Mouse (Mus musculus): ENCODE measurements around the gene Rtp3. TPM values are rescaled to one million over a fixed set of nuclear protein-coding genes. Genes with fewer than 3 reads are reported as not detected.

Rtp3 gene
- polyA plus RNA-seq, 1 experiment from 2014 or later, result not detected

Other genes with a start within 250 kb of the Rtp3 start
- 1.7 and 3.5 TPM in 2 replicates for gene Myl3, start 248.7 kb downstream of the Rtp3 start, polyA plus RNA-seq (2016; fragmentation: Nextera tagmentation; extraction: Ambion mirVana)
- gene Pth1r, start 243.4 kb downstream of the Rtp3 start, polyA plus RNA-seq (2016; fragmentation: Nextera tagmentation; extraction: Ambion mirVana), result 36.3 and 49.2 TPM in 2 replicates
- not detected in 2 replicates for gene Prss42, start 192.4 kb downstream of the Rtp3 start, polyA plus RNA-seq (2016; fragmentation: Nextera tagmentation; extraction: Ambion mirVana)
- gene Prss44, start 176.6 kb downstream of the Rtp3 start, polyA plus RNA-seq (2016; fragmentation: Nextera tagmentation; extraction: Ambion mirVana), result not detected in 2 replicates
- gene Prss43, start 163.9 kb downstream of the Rtp3 start, polyA plus RNA-seq (2016; fragmentation: Nextera tagmentation; extraction: Ambion mirVana), result not detected in 2 replicates
- gene Prss45, start 156.0 kb downstream of the Rtp3 start, polyA plus RNA-seq (2016; fragmentation: Nextera tagmentation; extraction: Ambion mirVana), result not detected in 2 replicates
- not detected in 2 replicates for gene Prss46, start 146.1 kb downstream of the Rtp3 start, polyA plus RNA-seq (2016; fragmentation: Nextera tagmentation; extraction: Ambion mirVana)
- gene Prss50, start 132.6 kb downstream of the Rtp3 start, polyA plus RNA-seq (2016; fragmentation: Nextera tagmentation; extraction: Ambion mirVana), result 0.69 and 0.83 TPM in 2 replicates
- gene Als2cl, start 110.7 kb downstream of the Rtp3 start, polyA plus RNA-seq (2016; fragmentation: Nextera tagmentation; extraction: Ambion mirVana), result 1.8 and 1.9 TPM in 2 replicates
- gene Tmie, start 110.5 kb downstream of the Rtp3 start, polyA plus RNA-seq (2016; fragmentation: Nextera tagmentation; extraction: Ambion mirVana), result 0.09 TPM in 1 of 2 replicates, not detected in the other
- gene Fam240a, start 73.7 kb downstream of the Rtp3 start, polyA plus RNA-seq (2016; fragmentation: Nextera tagmentation; extraction: Ambion mirVana), result not detected in 2 replicates
- not detected in 2 replicates for gene Tdgf1, start 44.4 kb downstream of the Rtp3 start, polyA plus RNA-seq (2016; fragmentation: Nextera tagmentation; extraction: Ambion mirVana)
- 0.08 and 0.20 TPM in 2 replicates for gene Lrrc2, start 39.0 kb downstream of the Rtp3 start, polyA plus RNA-seq (2016; fragmentation: Nextera tagmentation; extraction: Ambion mirVana)
- gene Ltf, start 28.7 kb upstream of the Rtp3 start, polyA plus RNA-seq (2016; fragmentation: Nextera tagmentation; extraction: Ambion mirVana), result not detected in 2 replicates
- 0.41 and 0.54 TPM in 2 replicates for gene Ccrl2, start 66.9 kb upstream of the Rtp3 start, polyA plus RNA-seq (2016; fragmentation: Nextera tagmentation; extraction: Ambion mirVana)
- gene Lrrfip2, start 127.0 kb upstream of the Rtp3 start, polyA plus RNA-seq (2016; fragmentation: Nextera tagmentation; extraction: Ambion mirVana), result 38.2 and 39.7 TPM in 2 replicates

Measured in limb, embryonic 10.5 days (tissue).